Mouse (Mus musculus) macrophage (primary cell): ENCODE measurements around the gene Cngb1. TPM values are rescaled to one million over a fixed set of nuclear protein-coding genes. Genes with fewer than 3 reads are reported as not detected.

Source experiments
- H3K27ac ChIP-seq: fragments of 350-480 bp; formaldehyde crosslinking; 2 replicates; pipeline ENCODE4 v1.9.0; 2021
- H3K36me3 ChIP-seq: fragments of 350-480 bp; formaldehyde crosslinking; 2 replicates; pipeline ENCODE4 v1.9.0; 2021; ENCODE audit errors: inconsistent target
- H3K4me3 ChIP-seq: fragments of 350-480 bp; formaldehyde crosslinking; 2 replicates; pipeline ENCODE4 v1.9.0; 2021; ENCODE audit errors: inconsistent target
- H3K79me2 ChIP-seq: fragments of 350-480 bp; formaldehyde crosslinking; 2 replicates; pipeline ENCODE4 v1.9.0; 2021; ENCODE audit errors: inconsistent target
- WGBS: methylation state at CpG from one replicate; pipeline ENCODE4 v1.1.7; 2026; ENCODE audit warnings: inconsistent platforms; ENCODE audit not compliant: missing documents; 5-methylcytosine and 5-hydroxymethylcytosine counted together
- polyA plus RNA-seq: library from polyadenylated mRNA; stranded (reverse); fragments of 250-400 nt; gene quantifications from 3 replicates; pipeline ENCODE4 v1.2.4, GENCODE M21; 2018; ENCODE audit warnings: inconsistent platforms

The Cngb1 gene
- polyA plus RNA-seq, 1 experiment from 2014 or later, result 0.03 TPM

- H3K79me2 ChIP-seq, result no peaks in the 10 kb centered on the region
- 95% methylated on average over 6 of the region's 6 CpGs for WGBS
- no peaks in the 10 kb centered on the region for H3K36me3 ChIP-seq
- H3K4me3 ChIP-seq, result no peak within 1 kb of the TSS
- no peak within 1 kb of the TSS for H3K27ac ChIP-seq
These were observed 4.1 kb upstream of the Cngb1 start, which contains the start of gene Tepp for GRCm38 (mm10) chr8:95310342-95310970. Gene Tepp, plus strand, starts transcription at chr8:95310566.

- no peaks in the 10 kb centered on the region for H3K79me2 ChIP-seq
- 79% methylated on average over 4 of the region's 4 CpGs for WGBS
- H3K36me3 ChIP-seq, result no peaks in the 10 kb centered on the region
These were observed 859 bp downstream of the Cngb1 start for GRCm38 (mm10) chr8:95305526-95305925.

GRCm38 (mm10) chr8:95302410-95302809, 4.0 kb downstream of the Cngb1 start:
- Histone ChIP-seq H3K27ac (no peak overlapping the region), H3K4me3 (no peak overlapping the region), H3K79me2 (no peaks in the 10 kb centered on the region), H3K36me3 (no peaks in the 10 kb centered on the region)
- WGBS, result 17% methylated on average over 3 of the region's 5 CpGs

More at GRCm38 (mm10) chr8:95305526-95305925, 859 bp downstream of the Cngb1 start:
- H3K27ac ChIP-seq, result no peak overlapping the region
- H3K4me3 ChIP-seq, result no peak overlapping the region

DNA sequence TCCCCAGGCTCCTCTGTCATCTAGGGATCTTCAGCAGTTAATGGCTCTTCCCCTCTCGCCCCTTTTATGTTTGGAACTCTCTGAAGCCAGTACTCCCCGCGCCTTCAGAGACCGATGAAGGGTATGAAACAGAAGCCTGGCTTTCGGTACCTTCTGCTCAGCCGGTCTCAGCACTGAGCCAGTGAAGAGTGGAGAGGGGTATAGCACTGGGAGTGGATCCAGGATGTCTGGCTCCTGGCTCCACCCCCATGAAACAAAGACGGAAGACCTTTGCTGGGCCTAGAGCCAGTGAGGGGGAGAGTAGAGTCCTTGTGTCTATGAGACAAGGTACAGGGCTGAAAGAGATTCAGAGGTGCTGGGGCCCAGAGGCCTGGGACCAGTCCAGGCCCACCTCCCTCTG, 12.5 kb downstream of the Cngb1 start:
- no peak overlapping the region for H3K27ac ChIP-seq
- 18% methylated on average over 7 of the region's 7 CpGs for WGBS
- peak overlapping the region; percentile 29; the same call in 1 of the 2 replicates for H3K4me3 ChIP-seq
- H3K36me3 ChIP-seq, result no peaks in the 10 kb centered on the region
- no peaks in the 10 kb centered on the region for H3K79me2 ChIP-seq

GRCm38 (mm10) chr8:95293172-95293571, 13.2 kb downstream of the Cngb1 start:
- H3K79me2 ChIP-seq, result no peaks in the 10 kb centered on the region
- H3K4me3 ChIP-seq, result peak overlapping the region; percentile 29; the same call in 1 of the 2 replicates
- no peaks in the 10 kb centered on the region for H3K36me3 ChIP-seq
- WGBS, result 8% methylated on average over 11 of the region's 11 CpGs
- no peak overlapping the region for H3K27ac ChIP-seq

DNA sequence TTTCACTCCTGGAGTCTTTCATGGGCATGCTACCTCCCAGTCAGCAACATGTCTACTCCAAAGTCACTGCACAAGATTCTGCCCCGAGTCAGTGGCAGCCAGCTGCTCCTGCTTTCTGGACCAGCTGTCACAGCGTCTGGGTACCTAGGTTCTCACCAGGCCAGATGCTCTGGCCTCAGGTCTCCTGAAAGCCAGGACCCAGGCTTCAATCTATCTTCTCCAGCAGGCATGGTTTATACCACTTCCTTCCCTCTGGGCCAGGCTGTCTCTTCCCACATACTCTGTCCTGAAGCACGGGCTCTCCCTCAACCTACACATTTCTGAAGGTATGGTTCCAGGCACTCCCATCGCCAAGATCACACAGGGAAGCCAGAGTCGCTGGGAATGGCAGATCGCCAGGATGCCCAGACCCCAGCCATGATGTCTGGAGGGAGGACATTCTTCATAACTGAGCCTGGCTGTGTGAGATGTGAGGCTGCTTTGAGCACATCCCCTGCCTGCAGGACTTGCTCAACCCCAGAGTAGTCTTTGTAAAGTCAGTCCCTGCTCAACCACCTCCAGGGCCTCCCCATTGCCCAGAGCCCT, 17.2 kb downstream of the Cngb1 start:
- Histone ChIP-seq H3K27ac (no peak overlapping the region), H3K4me3 (no peak overlapping the region), H3K79me2 (no peaks in the 10 kb centered on the region), H3K36me3 (no peaks in the 10 kb centered on the region)
- WGBS, result 25% methylated on average over 6 of the region's 6 CpGs

GRCm38 (mm10) chr8:95281493-95281892, 24.9 kb downstream of the Cngb1 start:
- H3K4me3 ChIP-seq, result no peak overlapping the region
- 94% methylated on average over 5 of the region's 5 CpGs for WGBS
- no peaks in the 10 kb centered on the region for H3K36me3 ChIP-seq
- H3K79me2 ChIP-seq, result no peaks in the 10 kb centered on the region
- H3K27ac ChIP-seq, result no peak overlapping the region

- Histone ChIP-seq H3K36me3 (no peaks in the 10 kb centered on the region), H3K27ac (no peak overlapping the region), H3K79me2 (no peaks in the 10 kb centered on the region), H3K4me3 (no peak overlapping the region)
- WGBS, result 44% methylated on average over 2 of the region's 2 CpGs
These were observed 33.5 kb downstream of the Cngb1 start for GRCm38 (mm10) chr8:95272871-95273270.

DNA sequence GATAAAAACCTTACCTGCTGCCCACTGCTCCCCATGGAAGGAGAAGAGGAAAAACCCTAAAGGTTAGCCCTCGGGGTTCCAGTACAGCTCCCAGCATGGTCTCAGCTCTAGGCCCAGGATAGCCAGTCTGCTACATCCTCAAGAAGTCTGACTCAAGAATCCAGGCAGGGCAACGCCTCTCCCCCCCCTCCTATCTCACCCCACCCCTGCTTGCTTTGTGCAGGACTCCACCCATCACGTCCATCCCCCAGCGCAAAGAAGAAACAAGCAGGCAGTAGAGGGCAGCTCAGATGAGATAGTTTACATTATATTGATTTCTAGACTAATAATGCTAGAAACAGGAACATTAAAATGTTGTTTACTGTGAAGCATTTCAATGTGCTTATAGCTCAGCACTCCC, 34.5 kb downstream of the Cngb1 start:
- Histone ChIP-seq H3K27ac (no peak overlapping the region), H3K79me2 (no peaks in the 10 kb centered on the region), H3K36me3 (no peaks in the 10 kb centered on the region), H3K4me3 (no peak overlapping the region)
- 53% methylated on average over 3 of the region's 4 CpGs for WGBS

- WGBS, result 94% methylated on average over 12 of the region's 12 CpGs
- H3K79me2 ChIP-seq, result no peaks in the 10 kb centered on the region
- no peak overlapping the region for H3K27ac ChIP-seq
- H3K4me3 ChIP-seq, result no peak overlapping the region
- no peaks in the 10 kb centered on the region for H3K36me3 ChIP-seq
These were observed 35.9 kb downstream of the Cngb1 start for GRCm38 (mm10) chr8:95270501-95270900.

DNA sequence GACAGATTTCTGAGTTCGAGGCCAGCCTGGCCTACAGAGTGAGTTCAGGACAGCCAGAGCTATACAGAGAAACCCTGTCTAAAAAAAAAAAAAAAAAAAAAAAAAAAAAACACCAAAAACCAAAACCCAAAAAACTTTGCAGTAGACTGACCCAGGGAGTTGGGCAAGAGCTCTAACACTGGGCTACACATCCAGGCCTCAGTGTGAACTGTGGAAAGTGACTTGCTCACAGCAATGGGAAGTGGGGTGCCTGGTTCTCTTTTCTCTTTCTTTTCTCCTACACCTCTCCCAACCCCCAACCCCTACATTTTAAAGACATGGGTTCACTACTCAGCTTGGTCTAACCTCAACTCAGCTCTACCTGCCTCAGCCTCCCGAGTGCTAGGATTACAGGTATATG, 44.2 kb downstream of the Cngb1 start:
- Histone ChIP-seq H3K36me3 (no peaks in the 10 kb centered on the region), H3K27ac (no peak overlapping the region), H3K79me2 (no peaks in the 10 kb centered on the region), H3K4me3 (no peak overlapping the region)
- WGBS, result 96% methylated on average over 2 of the region's 2 CpGs

DNA sequence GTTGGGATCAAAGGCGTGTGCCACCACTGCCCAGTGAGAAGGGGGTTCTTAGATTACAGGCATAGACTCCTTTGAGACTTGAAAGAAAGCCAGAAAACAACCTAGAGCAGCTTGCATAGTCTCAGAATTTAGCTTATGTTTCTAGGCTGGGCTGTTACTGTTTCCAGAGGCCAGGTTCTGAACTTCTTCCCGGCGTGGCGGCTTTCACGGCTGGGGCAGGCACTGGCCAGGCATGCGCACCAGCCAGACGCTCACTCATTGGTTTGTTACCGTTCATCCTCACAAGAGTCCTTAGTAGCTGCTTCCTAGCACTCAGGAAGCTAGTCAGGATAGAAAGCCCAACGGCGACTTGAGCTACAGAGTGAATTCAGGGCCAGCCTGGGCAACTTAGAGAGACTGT, 50.8 kb downstream of the Cngb1 start:
- Histone ChIP-seq H3K79me2 (no peaks in the 10 kb centered on the region), H3K4me3 (no peak overlapping the region), H3K36me3 (no peaks in the 10 kb centered on the region), H3K27ac (no peak overlapping the region)
- WGBS, result 92% methylated on average over 10 of the region's 10 CpGs

DNA sequence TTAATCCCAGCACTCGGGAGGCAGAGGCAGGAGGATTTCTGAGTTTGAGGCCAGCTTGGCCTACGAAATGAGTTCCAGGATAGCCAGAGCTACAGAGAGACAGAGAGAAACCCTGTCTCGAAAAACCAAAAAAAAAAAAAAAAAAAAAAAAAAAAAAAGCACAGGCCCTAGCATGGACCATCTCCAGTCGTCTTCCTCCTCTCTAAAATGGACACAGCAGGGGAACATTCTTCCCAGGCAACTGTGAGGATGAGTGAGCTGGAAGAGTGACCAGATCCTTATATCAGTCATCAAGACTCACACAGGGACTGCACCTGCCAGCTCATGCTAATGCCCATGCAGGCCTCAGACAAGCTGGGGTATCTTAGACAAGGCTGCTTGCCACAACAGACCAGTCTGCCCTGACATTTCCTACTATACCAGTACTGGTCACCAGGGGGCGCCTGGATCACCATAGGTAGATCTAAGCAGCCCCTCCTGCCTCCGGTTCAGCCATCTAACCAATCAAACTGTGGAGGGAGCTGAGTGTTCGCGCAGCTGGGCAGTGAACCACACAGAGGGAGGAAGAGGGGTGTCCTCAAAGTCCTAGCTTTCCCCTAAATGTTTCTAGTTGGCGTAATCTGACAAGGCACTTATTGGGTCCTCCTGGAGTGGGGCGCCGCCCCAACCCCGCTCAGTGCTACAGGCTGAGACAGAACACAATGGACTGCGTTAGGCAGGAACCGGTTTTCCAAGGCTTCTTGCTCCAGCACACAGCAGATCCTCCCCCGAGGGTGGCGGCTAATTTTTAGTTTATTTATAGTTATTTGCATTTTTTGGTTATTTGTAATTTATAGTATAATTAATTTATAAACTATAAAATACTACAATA, 51.6 kb downstream of the Cngb1 start:
- Histone ChIP-seq H3K36me3 (no peaks in the 10 kb centered on the region), H3K79me2 (no peaks in the 10 kb centered on the region)
- WGBS, result 23% methylated on average over 16 of the region's 16 CpGs

DNA sequence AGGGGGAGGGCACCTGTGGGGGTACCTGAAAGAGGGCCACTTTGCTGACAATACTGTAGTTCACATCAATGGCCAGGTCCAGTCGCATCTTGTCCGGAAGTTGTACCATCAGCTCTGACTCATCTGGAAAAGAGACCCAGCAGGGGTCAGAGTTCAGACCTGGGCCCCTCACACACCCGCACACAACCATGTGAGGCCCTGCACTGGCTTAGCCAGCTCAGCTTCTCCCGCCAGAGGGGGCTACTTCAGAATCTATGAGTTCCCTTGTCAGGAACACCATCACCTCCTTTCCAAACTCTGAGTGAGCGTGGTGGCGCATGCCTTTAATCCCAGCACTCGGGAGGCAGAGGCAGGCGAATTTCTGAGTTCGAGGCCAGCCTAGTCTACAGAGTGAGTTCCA, 54.3 kb downstream of the Cngb1 start:
- no peak overlapping the region for H3K27ac ChIP-seq
- H3K4me3 ChIP-seq, result no peak overlapping the region
- 96% methylated on average over 8 of the region's 9 CpGs for WGBS
- no peaks in the 10 kb centered on the region for H3K36me3 ChIP-seq
- no peaks in the 10 kb centered on the region for H3K79me2 ChIP-seq

More for the DNA sequence above, 51.6 kb downstream of the Cngb1 start:
- no peak overlapping the region for H3K27ac ChIP-seq
- no peak overlapping the region for H3K4me3 ChIP-seq

DNA sequence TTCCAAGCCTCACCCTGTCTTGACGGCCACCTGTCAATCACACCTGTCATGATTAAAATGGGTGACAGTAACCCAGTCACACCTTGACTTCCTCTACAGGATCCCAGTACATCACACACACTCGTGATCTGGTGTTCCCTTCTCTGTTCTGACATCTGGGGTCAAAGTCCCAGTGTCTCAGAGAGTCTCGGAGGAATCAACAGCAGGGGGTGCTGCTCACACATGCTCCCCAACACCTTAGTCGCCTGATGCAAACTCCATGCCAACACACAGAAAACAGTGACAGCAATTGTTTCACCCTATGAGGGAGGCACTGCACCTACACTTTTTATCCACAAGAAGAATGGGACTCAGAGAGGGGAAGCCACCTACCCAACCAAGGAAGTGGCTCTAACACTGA, 56.5 kb downstream of the Cngb1 start:
- no peaks in the 10 kb centered on the region for H3K79me2 ChIP-seq
- H3K4me3 ChIP-seq, result no peak overlapping the region
- H3K36me3 ChIP-seq, result no peaks in the 10 kb centered on the region
- WGBS, result 31% methylated on average over 4 of the region's 4 CpGs
- no peak overlapping the region for H3K27ac ChIP-seq
